Mouse (Mus musculus) limb, embryonic 10.5 days (tissue): ENCODE measurements around the gene Gm3500. TPM values are rescaled to one million over a fixed set of nuclear protein-coding genes. Genes with fewer than 3 reads are reported as not detected.
"Not testable (repeated sequence)": the region's sequence is repeated elsewhere in the genome, so short reads cannot be mapped to it uniquely, and the experiment has no call there.

Experiments
- DNase-seq: peaks from one replicate; pipeline ENCODE4 v3.0.0-alpha.2; 2017; ENCODE audit warnings: low spot score
- H3K27ac ChIP-seq: fragments of 300-500 bp; sonication (generic); 2 replicates; pipeline ENCODE4 v1.5.1; 2016; ENCODE audit warnings: mild to moderate bottlenecking
- H3K27me3 ChIP-seq: fragments of 300-500 bp; sonication (generic); 2 replicates; pipeline ENCODE4 v1.6.1; 2016; ENCODE audit warnings: low read depth, mild to moderate bottlenecking; ENCODE audit not compliant: poor library complexity, severe bottlenecking
- H3K36me3 ChIP-seq: fragments of 300-500 bp; sonication (generic); 2 replicates; pipeline ENCODE4 v1.6.1; 2016; ENCODE audit warnings: mild to moderate bottlenecking, moderate library complexity
- H3K4me1 ChIP-seq: fragments of 300-500 bp; sonication (generic); 2 replicates; pipeline ENCODE4 v1.6.1; 2016
- H3K4me3 ChIP-seq: fragments of 300-500 bp; sonication (generic); 2 replicates; pipeline ENCODE4 v1.5.1; 2016; ENCODE audit warnings: mild to moderate bottlenecking, moderate library complexity
- H3K9me3 ChIP-seq: fragments of 300-500 bp; sonication (generic); replicated peaks from 2 replicates; pipeline ENCODE4 v1.6.1; 2016; ENCODE audit warnings: mild to moderate bottlenecking
- WGBS: fragments of 180-500 bp; shearing (Covaris S2); methylation state at CpG from one replicate; pipeline ENCODE4 v1.1.7; 2016; 5-methylcytosine and 5-hydroxymethylcytosine counted together
- polyA plus RNA-seq: library from polyadenylated mRNA; unstranded; fragments of >200 nt; fragmentation: Nextera tagmentation; extraction: Ambion mirVana; gene quantifications from 2 replicates; pipeline ENCODE4 v1.2.1, GENCODE M21; 2016

Gene Gm3500
- polyA plus RNA-seq: not detected in 2 replicates

DNA sequence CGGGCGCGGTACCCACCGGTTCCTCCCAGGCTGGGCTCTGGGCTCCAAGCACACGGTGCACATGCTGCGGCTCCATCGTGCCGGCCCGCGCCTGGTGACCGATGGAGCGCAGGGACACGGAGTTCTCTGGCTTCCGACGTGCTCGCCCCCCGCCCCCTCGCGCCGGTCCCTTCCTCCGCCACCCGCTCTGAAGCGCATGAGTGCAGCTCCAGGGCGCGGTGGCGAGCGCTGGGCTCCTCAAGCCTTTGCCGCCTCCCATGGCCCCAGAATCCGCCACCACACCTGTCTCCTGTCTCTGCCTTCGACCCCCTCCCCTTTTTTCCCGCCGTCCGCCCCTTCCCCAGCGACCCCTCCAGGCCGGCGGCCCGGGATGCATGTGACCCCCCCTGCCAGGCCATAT lies at the start of gene Gm3500:
Gene Gm3500 (minus strand): TSS at position 101 of the 400 bp plus-strand sequence.
- not testable (repeated sequence) for DNase-seq, H3K4me1 ChIP-seq, H3K36me3 ChIP-seq, H3K27me3 ChIP-seq, H3K4me3 ChIP-seq, H3K9me3 ChIP-seq, H3K27ac ChIP-seq
- WGBS: no CpG with 5 or more reads among the region's 37 CpGs

DNA sequence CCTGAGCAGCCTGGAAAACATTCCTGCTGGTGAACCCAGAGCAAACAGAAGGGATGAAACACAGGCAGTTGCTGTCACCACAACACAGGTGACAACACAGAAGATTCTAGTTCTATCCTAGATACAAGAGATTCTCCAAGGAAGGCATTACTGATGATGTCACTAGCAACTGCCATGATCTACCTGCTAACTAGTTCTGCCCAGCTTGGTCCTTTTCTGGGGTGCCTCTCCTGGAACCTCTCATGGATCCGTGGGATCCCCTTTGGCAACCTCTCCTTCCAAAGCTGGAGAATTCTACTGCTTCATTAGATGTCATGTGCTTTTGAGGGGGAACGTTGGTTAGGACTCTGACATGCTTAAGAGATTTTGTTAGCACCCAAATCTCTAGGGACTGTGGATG lies 54.0 kb downstream of the Gm3500 start, which contains the start of gene Gm3542:
Gene Gm3542 (minus strand): TSS at position 101 of the 400 bp plus-strand sequence.
- not testable (repeated sequence) for H3K9me3 ChIP-seq, H3K27me3 ChIP-seq, DNase-seq, H3K27ac ChIP-seq, H3K36me3 ChIP-seq, H3K4me3 ChIP-seq, H3K4me1 ChIP-seq
- no CpG with 5 or more reads among the region's 2 CpGs for WGBS

Other genes starting within 250 kb of the Gm3500 start
- not detected in 2 replicates for gene Gm3317, start 224.5 kb downstream of the Gm3500 start, polyA plus RNA-seq
- not detected in 2 replicates for gene Gm8271, start 203.3 kb downstream of the Gm3500 start, polyA plus RNA-seq
- gene Gm3526, start 128.5 kb downstream of the Gm3500 start, polyA plus RNA-seq: not detected in 2 replicates
- not detected in 2 replicates for gene Gm3542, start 54.1 kb downstream of the Gm3500 start, polyA plus RNA-seq
- 0.54 and 0.63 TPM in 2 replicates for gene Gm3194, start 66.4 kb upstream of the Gm3500 start, polyA plus RNA-seq
- not detected in 2 replicates for gene Gm8246, start 88.8 kb upstream of the Gm3500 start, polyA plus RNA-seq
- gene Gm3187, start 95.2 kb upstream of the Gm3500 start, polyA plus RNA-seq: not detected in 2 replicates
- 0.94 and 1.1 TPM in 2 replicates for gene Gm3488, start 112.6 kb upstream of the Gm3500 start, polyA plus RNA-seq
- gene Gm3532, start 149.4 kb upstream of the Gm3500 start, polyA plus RNA-seq: not detected in 2 replicates
- gene Gm8265, start 244.0 kb upstream of the Gm3500 start, polyA plus RNA-seq: not detected in 2 replicates